Mouse (Mus musculus): ENCODE results near the gene Gm3646. TPM values are rescaled to one million over a fixed set of nuclear protein-coding genes. Genes with fewer than 3 reads are reported as not detected.

Gm3646 gene
- polyA plus RNA-seq, 1 experiment from 2014 or later, result not detected

DNA sequence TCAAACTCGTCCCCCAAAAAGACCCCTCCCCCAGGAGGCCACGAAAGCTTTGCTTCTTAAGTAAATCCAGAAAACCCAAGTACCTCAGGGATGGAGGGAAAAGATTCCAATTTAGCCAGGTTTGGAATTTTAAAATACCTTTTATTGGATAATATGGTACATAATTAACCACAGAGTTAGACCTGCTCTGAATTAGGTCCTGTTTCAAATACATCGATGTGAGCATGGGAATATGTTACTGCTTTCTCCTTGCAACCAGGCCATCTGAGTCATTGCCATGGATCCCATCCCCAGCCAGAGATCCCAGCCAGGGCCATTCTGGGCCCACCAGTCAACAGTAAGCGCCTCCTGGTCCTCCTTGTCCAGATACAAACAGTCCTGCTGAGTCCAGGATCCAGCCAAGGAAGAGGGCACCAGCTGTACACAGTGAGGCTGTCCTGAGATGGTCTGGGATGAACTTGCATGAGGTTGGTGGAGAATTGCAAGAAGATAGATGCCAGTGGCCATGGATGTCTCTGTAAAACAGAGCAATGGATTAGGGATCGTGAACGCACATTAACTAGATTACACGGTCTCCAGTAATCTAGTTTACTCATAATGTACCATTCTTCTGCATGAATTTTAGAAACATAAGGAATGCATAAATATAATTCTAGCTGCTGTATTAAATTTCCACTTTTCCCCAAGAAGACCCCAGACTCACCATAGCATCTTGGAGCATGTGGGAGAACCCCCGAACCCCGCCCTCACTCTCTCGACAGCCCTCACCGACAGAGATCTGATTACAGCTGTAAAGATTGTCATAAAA lies 25.9 kb upstream of the Gm3646 start:
- CTCF ChIA-PET, result interaction anchor here (1.1 kb wide), 1 partner anchor 13 kb away, joined by 3 read pairs; no protein-coding TSS in a partner anchor
- POLR2A ChIA-PET, result no interaction called here
- no peak for TF ChIP-seq CTCF (IDR thresholded peaks at IDR 0.05)

DNA sequence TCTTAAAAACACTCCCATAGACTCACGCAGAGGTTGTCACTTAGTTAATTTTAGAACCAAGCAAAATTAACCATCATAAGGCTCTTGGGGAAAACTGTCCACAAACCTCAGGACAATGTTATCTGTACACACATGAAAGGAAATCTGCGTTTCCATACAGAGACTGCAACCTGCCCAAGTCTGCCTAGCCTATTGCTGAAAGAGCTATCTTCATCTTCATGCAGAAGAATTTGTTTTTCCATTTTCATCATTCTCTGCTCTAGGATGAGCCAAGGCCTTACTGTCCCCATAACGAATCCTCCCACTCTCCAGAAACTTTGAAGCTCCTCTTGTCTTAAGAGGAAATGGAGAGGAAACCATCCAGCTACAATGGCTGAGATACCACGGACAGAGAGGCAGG lies 19.8 kb upstream of the Gm3646 start:
- ATAC-seq (no peak), DNase-seq (ENCODE audit: low read depth, low spot score) (no peak)
- CTCF ChIA-PET, result no interaction called here
- TF ChIP-seq CTCF (IDR thresholded peaks at IDR 0.05), result no peak
- in situ Hi-C loops (cut with MboI; ENCODE audit: low pct_unique_long_range_greater_than_20kb), result no loop called here
- peaks cover 13% of the 10 kb centered on the region for H3K27me3 ChIP-seq
- POLR2A ChIA-PET, result no interaction called here

More for the DNA sequence above, 25.9 kb upstream of the Gm3646 start:
- in situ Hi-C loops (cut with MboI; ENCODE audit: low pct_unique_long_range_greater_than_20kb), result no loop called here
- H3K27me3 ChIP-seq, result peaks cover 31% of the 10 kb centered on the region
- DNase-seq (ENCODE audit: low read depth, low spot score) (no peak), ATAC-seq (no peak)

DNA sequence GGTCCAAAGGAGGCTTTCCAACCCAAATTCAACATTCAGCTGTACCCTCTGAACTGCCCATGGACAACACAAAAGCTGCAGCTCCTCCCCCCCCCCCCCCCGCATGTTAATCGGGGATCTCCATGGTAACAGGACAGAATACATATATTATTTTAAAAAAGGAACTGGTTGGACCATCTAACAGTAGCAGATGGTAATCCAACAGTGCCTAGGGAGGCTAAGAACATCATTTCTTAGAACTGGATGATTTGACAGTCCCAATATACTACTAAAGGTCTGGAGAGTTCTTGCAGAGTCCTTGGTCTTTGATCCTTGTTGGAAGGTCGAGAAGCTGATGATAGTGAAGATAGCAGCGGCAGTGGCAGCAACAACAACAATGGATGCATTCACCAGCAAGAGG lies 19.1 kb upstream of the Gm3646 start:
- ChIA-PET CTCF (no interaction called here), POLR2A (no interaction called here)
- ATAC-seq (no peak), DNase-seq (ENCODE audit: low read depth, low spot score) (no peak)
- in situ Hi-C loops (cut with MboI; ENCODE audit: low pct_unique_long_range_greater_than_20kb), result no loop called here
- peaks cover 13% of the 10 kb centered on the region for H3K27me3 ChIP-seq
- no peak for TF ChIP-seq CTCF (IDR thresholded peaks at IDR 0.05)

DNA sequence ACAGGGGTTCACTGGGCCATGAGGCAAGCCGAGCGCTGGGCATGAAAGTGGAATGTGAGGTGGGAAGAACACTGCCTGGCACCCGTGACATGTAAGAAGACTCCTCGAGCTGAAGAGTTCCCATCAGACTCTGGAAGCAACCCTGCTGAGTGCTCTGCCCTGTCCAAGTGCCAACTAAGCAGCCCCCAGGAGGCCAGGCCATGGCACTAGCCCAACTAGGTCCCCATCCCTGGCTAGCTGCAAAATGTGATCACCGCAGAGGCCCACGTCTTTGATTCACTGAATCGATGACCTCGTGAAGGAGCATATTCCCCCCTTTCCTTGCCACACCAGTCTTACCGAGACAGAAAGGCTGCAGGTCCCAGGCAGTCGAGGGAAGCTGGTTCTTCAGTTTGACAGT lies 14.5 kb upstream of the Gm3646 start:
- POLR2A ChIA-PET, result no interaction called here
- CTCF ChIA-PET, result interaction anchor here (1.0 kb wide), 1 partner anchor 24 kb away, joined by 3 read pairs; no protein-coding TSS in a partner anchor
- in situ Hi-C loops (cut with MboI; ENCODE audit: low pct_unique_long_range_greater_than_20kb), result no loop called here
- no peak for ATAC-seq
- H3K27me3 ChIP-seq, result peaks cover 4% of the 10 kb centered on the region
- no peak for TF ChIP-seq CTCF (IDR thresholded peaks at IDR 0.05)
- DNase-seq (ENCODE audit: low read depth, low spot score), result no peak

DNA sequence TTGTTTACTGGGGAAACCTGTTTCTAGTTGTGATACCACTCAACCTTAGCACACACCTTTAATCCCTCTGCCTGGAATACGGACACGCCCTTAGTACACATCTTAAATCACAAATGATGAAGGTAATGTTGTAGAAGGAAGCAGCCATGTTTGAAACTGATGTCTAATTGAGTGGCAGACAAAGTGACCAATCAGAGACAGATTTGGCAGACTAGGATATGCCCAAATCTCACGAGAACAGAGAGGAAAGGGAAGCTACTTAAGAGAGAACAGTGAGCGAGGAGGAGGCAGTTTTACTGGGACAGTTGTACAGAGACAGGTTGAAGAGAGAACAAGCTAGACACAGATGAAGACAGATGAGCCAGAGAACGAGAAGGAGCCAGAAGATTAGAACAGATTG lies 10.6 kb upstream of the Gm3646 start:
- POLR2A ChIA-PET, result no interaction called here
- ATAC-seq, result no peak

DNA sequence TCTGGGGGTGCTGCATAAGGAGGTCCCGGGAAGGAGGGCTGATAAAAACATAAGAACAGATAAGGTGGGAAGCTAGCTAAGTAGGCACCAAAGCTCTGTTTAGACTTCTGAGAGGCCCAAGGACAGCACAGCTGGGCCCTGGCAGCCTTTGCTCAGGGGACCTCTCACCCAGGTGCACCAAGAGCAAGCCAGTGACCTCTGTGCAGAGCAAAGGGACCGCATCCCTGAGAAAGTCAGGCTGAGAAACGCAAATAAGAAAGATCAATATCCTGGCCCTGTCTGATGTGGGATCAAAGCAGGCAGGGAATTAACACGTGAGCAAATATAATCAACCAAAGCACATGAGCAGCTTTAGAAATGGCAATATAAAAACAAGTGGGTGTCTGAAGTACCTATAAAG lies 7.9 kb upstream of the Gm3646 start:
- POLR2A ChIA-PET, result no interaction called here
- ATAC-seq, result no peak

More for the DNA sequence above, 10.6 kb upstream of the Gm3646 start:
- no peaks in the 10 kb centered on the region for H3K27me3 ChIP-seq
- in situ Hi-C loops (cut with MboI; ENCODE audit: low pct_unique_long_range_greater_than_20kb), result no loop called here
- CTCF ChIA-PET, result interaction anchor here (1.8 to 2.0 kb wide), 2 partner anchors 16 to 74 kb away, joined by 5 read pairs; no protein-coding TSS in a partner anchor
- no peak for TF ChIP-seq CTCF (IDR thresholded peaks at IDR 0.05)
- no peak for DNase-seq (ENCODE audit: low read depth, low spot score)

DNA sequence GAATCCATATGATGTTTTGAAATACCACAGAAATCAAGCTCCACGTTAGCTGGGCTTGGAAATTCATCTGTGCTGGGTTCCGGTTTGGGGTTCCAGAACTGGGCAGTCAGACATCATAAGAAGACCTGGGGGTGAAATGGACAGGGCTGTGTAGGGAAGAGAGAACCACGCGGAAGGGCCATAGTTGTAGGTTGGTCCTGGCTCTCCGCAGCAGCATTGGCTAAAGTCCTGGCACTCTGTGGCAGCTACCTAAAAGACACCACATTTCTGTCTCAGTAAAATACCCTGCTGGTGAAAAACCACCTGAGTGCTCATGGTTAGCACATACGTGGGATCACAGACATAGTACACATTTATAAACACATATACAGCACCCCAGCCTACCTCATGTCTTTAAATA lies 343 bp downstream of the Gm3646 start:
- ChIA-PET CTCF (no interaction called here), POLR2A (interaction anchor here (0.7 kb wide), 1 partner anchor 16 kb away, joined by 8 read pairs; no protein-coding TSS in a partner anchor)
- in situ Hi-C loops (cut with MboI; ENCODE audit: low pct_unique_long_range_greater_than_20kb), result no loop called here
- H3K27me3 ChIP-seq, result no peaks in the 10 kb centered on the region
- no peak for ATAC-seq
- no peak for DNase-seq (ENCODE audit: low read depth, low spot score)
- TF ChIP-seq CTCF (IDR thresholded peaks at IDR 0.05), result no peak

More for the DNA sequence above, 7.9 kb upstream of the Gm3646 start:
- CTCF ChIA-PET, result interaction anchor here (1.4 kb wide), 1 partner anchor 7 kb away, joined by 5 read pairs; no protein-coding TSS in a partner anchor
- no peak for TF ChIP-seq CTCF (IDR thresholded peaks at IDR 0.05)
- in situ Hi-C loops (cut with MboI; ENCODE audit: low pct_unique_long_range_greater_than_20kb), result no loop called here
- DNase-seq (ENCODE audit: low read depth, low spot score), result no peak
- no peaks in the 10 kb centered on the region for H3K27me3 ChIP-seq

DNA sequence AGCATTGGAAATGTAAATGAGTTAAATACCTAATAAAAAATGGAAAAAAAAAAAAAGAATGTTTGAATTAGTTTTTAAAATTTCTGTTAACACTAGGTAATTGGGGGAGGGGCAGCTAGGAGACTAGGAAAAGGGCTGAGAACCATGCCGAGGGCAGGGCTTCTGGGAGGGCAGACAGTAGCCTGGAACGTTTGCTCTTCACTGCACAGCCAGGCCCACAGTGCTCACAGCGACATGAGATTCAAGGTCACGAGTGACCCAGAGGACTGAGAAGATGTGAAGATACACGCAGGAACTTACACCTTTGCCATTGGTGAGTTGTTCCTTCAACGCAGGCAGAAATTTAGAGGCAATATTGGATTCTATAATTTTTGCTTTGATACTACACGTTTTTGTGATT lies 2.2 kb downstream of the Gm3646 start:
- no peak for TF ChIP-seq CTCF (IDR thresholded peaks at IDR 0.05)
- ChIA-PET POLR2A (no interaction called here), CTCF (no interaction called here)
- ATAC-seq, result no peak
- no peaks in the 10 kb centered on the region for H3K27me3 ChIP-seq
- in situ Hi-C loops (cut with MboI; ENCODE audit: low pct_unique_long_range_greater_than_20kb), result no loop called here
- DNase-seq (ENCODE audit: low read depth, low spot score), result no peak

DNA sequence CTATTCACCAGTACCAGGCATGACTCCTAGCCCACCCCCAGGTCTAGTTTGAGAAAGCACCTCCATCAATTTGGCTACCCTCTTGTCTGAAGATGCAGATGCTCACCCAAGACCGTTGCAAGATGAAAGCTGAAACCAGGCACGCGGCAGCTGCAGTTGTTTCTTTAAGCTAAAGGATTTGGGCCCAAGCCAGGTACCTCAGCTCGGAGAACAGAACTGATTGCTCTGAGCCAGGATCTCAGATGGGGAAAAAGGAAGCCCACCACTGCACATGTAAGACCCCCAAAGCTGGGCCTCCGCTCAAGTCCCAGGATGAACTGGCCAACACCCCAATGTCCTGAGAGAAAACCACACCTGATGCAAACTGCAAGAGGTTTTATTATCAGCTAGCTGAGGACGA lies 7.6 kb downstream of the Gm3646 start:
- ChIA-PET POLR2A (no interaction called here), CTCF (no interaction called here)
- no peaks in the 10 kb centered on the region for H3K27me3 ChIP-seq
- TF ChIP-seq CTCF (IDR thresholded peaks at IDR 0.05), result no peak
- ATAC-seq (no peak), DNase-seq (ENCODE audit: low read depth, low spot score) (no peak)
- in situ Hi-C loops (cut with MboI; ENCODE audit: low pct_unique_long_range_greater_than_20kb), result no loop called here

DNA sequence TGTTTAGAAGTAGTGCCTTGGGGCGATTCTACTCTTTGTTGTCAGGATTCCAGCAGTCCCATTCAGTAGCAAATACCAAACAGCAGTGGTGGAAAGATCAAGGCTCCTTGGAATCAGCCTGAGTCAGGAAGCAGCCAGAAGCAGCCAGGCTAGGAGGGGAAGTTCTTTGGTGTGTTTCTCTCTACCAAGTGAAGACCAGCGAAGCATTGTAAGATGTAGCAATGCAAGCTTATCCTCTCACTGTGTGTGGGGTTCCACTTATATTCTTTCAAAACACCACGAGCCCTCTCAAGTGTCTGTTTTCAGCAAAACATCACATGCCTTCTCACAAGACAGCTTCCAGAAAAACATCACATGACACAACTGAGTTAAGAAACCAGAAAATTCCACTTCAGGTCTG lies 8.4 kb downstream of the Gm3646 start:
- in situ Hi-C loops (cut with MboI; ENCODE audit: low pct_unique_long_range_greater_than_20kb), result no loop called here
- peaks cover 3% of the 10 kb centered on the region for H3K27me3 ChIP-seq
- DNase-seq (ENCODE audit: low read depth, low spot score) (no peak), ATAC-seq (peak; percentile 51)
- ChIA-PET POLR2A (no interaction called here), CTCF (no interaction called here)
- TF ChIP-seq CTCF (IDR thresholded peaks at IDR 0.05), result no peak

DNA sequence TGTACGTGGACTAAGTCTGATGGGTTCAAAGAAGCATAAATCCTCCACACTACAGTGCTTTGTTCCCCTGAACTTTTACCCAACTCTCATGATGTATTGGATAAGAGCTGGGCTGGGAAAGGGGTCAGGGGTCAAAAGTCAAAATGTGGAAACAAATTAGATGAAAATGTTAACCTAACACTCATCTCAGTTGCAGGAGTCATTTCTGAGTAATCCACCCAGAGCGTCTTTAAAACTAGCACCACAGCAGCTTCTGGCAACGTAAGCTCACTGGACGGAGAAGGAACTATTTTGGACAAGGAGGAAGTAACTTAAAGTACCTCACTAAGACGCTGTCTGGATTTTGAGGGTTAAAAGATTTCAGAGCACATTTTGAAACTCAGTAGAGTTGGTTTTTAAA lies 20.5 kb downstream of the Gm3646 start:
- ATAC-seq, result no peak
- CTCF ChIA-PET, result interaction anchor here (1.2 kb wide), 1 partner anchor 19 kb away, joined by 3 read pairs; no protein-coding TSS in a partner anchor

More for the DNA sequence above, 20.5 kb downstream of the Gm3646 start:
- POLR2A ChIA-PET, result no interaction called here
- no peak for DNase-seq (ENCODE audit: low read depth, low spot score)
- TF ChIP-seq CTCF (IDR thresholded peaks at IDR 0.05), result no peak
- in situ Hi-C loops (cut with MboI; ENCODE audit: low pct_unique_long_range_greater_than_20kb), result no loop called here
- H3K27me3 ChIP-seq, result no peaks in the 10 kb centered on the region
